Mouse (Mus musculus): ENCODE data around the gene Aacs. TPM values are rescaled to one million over a fixed set of nuclear protein-coding genes. Genes with fewer than 3 reads are reported as not detected.
A peak's percentile ranks its signal among the peaks of the same experiment; 100 is the strongest.

The Aacs gene
- total and polyA plus RNA-seq, 3 experiments: 32.8 to 79.5 TPM; not detected in 1

DNA sequence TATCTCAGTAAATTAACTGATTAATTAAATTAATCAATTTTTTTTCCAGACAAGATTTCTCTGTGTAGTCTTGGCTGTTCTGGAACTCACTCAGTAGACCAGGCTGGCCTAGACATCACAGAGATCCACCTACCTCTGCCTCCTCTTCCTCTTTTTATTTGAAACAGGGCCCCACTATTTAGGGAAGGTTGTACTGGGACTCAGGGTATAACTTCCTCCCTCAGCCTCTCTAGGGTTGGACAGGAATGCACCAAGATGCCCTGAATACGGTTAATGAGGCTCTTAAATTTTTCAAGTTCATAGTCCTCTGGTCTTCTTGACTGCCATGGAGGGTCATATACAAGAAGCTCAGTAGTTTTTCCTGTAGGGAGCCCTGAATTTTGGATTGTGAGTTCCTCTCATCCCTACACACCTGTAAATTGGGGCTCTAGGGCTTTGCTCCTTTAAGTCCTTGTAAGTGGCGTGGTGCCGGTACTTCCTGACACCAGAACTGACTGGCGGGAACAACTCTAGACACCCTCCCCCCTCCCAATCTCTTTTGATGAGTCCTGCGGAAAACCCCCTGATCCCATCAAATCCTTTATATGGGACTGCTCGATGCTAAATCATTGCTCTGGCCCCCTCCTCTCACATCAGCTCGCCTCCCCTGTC lies 34.9 kb upstream of the Aacs start:
- DNase-seq (ENCODE audit: low read depth, low spot score): peak; percentile 87
- peaks cover 12 to 29% of the 10 kb centered on the region in 2 experiments for H3K4me1 ChIP-seq (ENCODE audit: control insufficient read depth in 1 of 2, insufficient read depth in 2 of 2, low read length in 2 of 2)
- no peaks in the 10 kb centered on the region for H3K27me3 ChIP-seq (ENCODE audit: control insufficient read depth in 1 of 2, insufficient read depth in 2 of 2, low read length in 2 of 2)
- H3K27ac ChIP-seq (ENCODE audit: control insufficient read depth, low read depth, low read length): peak overlapping the region; percentile 92
- H3K79me2 ChIP-seq (ENCODE audit: control insufficient read depth, insufficient read depth, low read length, poor library complexity): peaks cover 41% of the 10 kb centered on the region
- no peaks in the 10 kb centered on the region for H3K9me3 ChIP-seq (replicated peaks; ENCODE audit: insufficient read depth, low read length)
- H3K9ac ChIP-seq (ENCODE audit: control insufficient read depth, low read depth, low read length, poor library complexity, severe bottlenecking): peak overlapping the region; percentile 78
- peak overlapping the region; percentile 73 to 98 for H3K4me3 ChIP-seq (ENCODE audit: control insufficient read depth in 1 of 2, insufficient read depth in 1 of 2, low read depth in 2 of 2, low read length in 2 of 2)
- peaks cover 3 to 32% of the 10 kb centered on the region in 2 experiments; a peak in 3 of 4 replicates for H3K36me3 ChIP-seq (ENCODE audit: control insufficient read depth in 1 of 2, insufficient read depth in 2 of 2, low read length in 2 of 2)
- no peak for TF ChIP-seq MAFK (IDR thresholded peaks at IDR 0.05; ENCODE audit: borderline replicate concordance, low read depth, low read length)
- peak; percentile 42 for TF ChIP-seq NELFE (IDR thresholded peaks at IDR 0.05; ENCODE audit: low read depth, low read length)
- peak; percentile 58 for TF ChIP-seq MYC (IDR thresholded peaks at IDR 0.05; ENCODE audit: low read depth, low read length)
- TF ChIP-seq POLR2AphosphoS5 (IDR thresholded peaks at IDR 0.05; ENCODE audit: borderline replicate concordance, low read depth, low read length): no peak
- peak; percentile 15; the same call in 1 of the 2 replicates for TF ChIP-seq KAT2A (conservative IDR thresholded peaks at IDR 0.05; ENCODE audit: low read depth, low read length)
- peak; percentile 34; the same call in 1 of the 2 replicates for TF ChIP-seq CHD1 (IDR thresholded peaks at IDR 0.05; ENCODE audit: low read depth, low read length)
- TF ChIP-seq CHD2 (IDR thresholded peaks at IDR 0.05; ENCODE audit: low read length): no peak
- TF ChIP-seq POLR2A (IDR thresholded peaks at IDR 0.05; ENCODE audit: control insufficient read depth in 1 of 2, insufficient read depth in 1 of 2, low read depth in 1 of 2, low read length in 2 of 2, poor library complexity in 1 of 2): no peak; a peak in 1 of 4 replicates
- no peak for TF ChIP-seq MXI1 (IDR thresholded peaks at IDR 0.05; ENCODE audit: low read depth, low read length)
- TF ChIP-seq ZNF384 (IDR thresholded peaks at IDR 0.05; ENCODE audit: low read depth, low read length): no peak
- peak; percentile 49 for TF ChIP-seq SIN3A (IDR thresholded peaks at IDR 0.05; ENCODE audit: low read length)
- peak; percentile 45; the same call in 1 of the 2 replicates for TF ChIP-seq HCFC1 (IDR thresholded peaks at IDR 0.05; ENCODE audit: low read depth, low read length)
- no peak for TF ChIP-seq TAL1 (IDR thresholded peaks at IDR 0.05; ENCODE audit: low read length)
- no peak for TF ChIP-seq ZMIZ1 (IDR thresholded peaks at IDR 0.05; ENCODE audit: low read depth, low read length)
- TF ChIP-seq MYB (IDR thresholded peaks at IDR 0.05; ENCODE audit: low read depth, low read length): no peak
- TF ChIP-seq CTCF (IDR thresholded peaks at IDR 0.05 in 2 of 3, conservative IDR thresholded peaks at IDR 0.05 in 1 of 3; ENCODE audit: control insufficient read depth in 1 of 3, insufficient read depth in 1 of 3, low read depth in 2 of 3, low read length in 3 of 3, poor library complexity in 1 of 3, severe bottlenecking in 1 of 3): no peak
- peak; percentile 40; the same call in 1 of the 2 replicates for TF ChIP-seq MAX (IDR thresholded peaks at IDR 0.05; ENCODE audit: low read length)
- TF ChIP-seq ZC3H11A (IDR thresholded peaks at IDR 0.05; ENCODE audit: low read depth, low read length): no peak
- TF ChIP-seq GATA1 (IDR thresholded peaks at IDR 0.05; ENCODE audit: low read depth, low read length): no peak
- TF ChIP-seq EP300 (IDR thresholded peaks at IDR 0.05; ENCODE audit: low read depth in 1 of 2, low read length in 2 of 2): peak in 1 of 2 experiments; percentile 69; a peak in 3 of 4 replicates
- peak; percentile 31; the same call in 1 of the 2 replicates for TF ChIP-seq MAZ (IDR thresholded peaks at IDR 0.05; ENCODE audit: low read depth, low read length)
- no peak for TF ChIP-seq ELF1 (IDR thresholded peaks at IDR 0.05; ENCODE audit: low read depth, low read length)
- TF ChIP-seq SMC3 (IDR thresholded peaks at IDR 0.05; ENCODE audit: low read depth, low read length): no peak
- TF ChIP-seq TCF12 (IDR thresholded peaks at IDR 0.05; ENCODE audit: low read depth, low read length): 0 out of 2 replicates have a peak, but pooled peaks have one; percentile 5
- no peak for TF ChIP-seq NRF1 (IDR thresholded peaks at IDR 0.05; ENCODE audit: insufficient read depth, low read depth, low read length, poor library complexity, severe bottlenecking)
- no peak for TF ChIP-seq RAD21 (IDR thresholded peaks at IDR 0.05; ENCODE audit: low read depth, low read length)
- no peak for TF ChIP-seq BHLHE40 (IDR thresholded peaks at IDR 0.05; ENCODE audit: borderline replicate concordance, low read depth, low read length)
- TF ChIP-seq E2F4 (IDR thresholded peaks at IDR 0.05; ENCODE audit: borderline replicate concordance, low read depth, low read length): peak; percentile 83; the same call in 1 of the 2 replicates
- peak; percentile 49 for TF ChIP-seq RCOR1 (IDR thresholded peaks at IDR 0.05; ENCODE audit: low read depth, low read length)
- TF ChIP-seq USF1 (IDR thresholded peaks at IDR 0.05; ENCODE audit: low read depth, low read length): no peak
- no peak for TF ChIP-seq ZKSCAN1 (IDR thresholded peaks at IDR 0.05; ENCODE audit: low read depth, low read length)
- TF ChIP-seq TBP (IDR thresholded peaks at IDR 0.05; ENCODE audit: low read depth, low read length): peak; percentile 60; the same call in 1 of the 2 replicates
- no peak for TF ChIP-seq POLR2AphosphoS2 (IDR thresholded peaks at IDR 0.05; ENCODE audit: low read length)
- TF ChIP-seq GABPA (IDR thresholded peaks at IDR 0.05; ENCODE audit: low read depth, low read length): no peak
- TF ChIP-seq UBTF (IDR thresholded peaks at IDR 0.05; ENCODE audit: borderline replicate concordance, insufficient read depth, low read depth, low read length): no peak
- TF ChIP-seq ETS1 (IDR thresholded peaks at IDR 0.05; ENCODE audit: low read depth, low read length): no peak; the same call in 1 of the 2 replicates
- no peak for TF ChIP-seq JUND (IDR thresholded peaks at IDR 0.05; ENCODE audit: low read depth, low read length)
